Mouse (Mus musculus) left cerebral cortex, postnatal 4 days (tissue): Measurements from ENCODE around the gene Gm11568. TPM values are rescaled to one million over a fixed set of nuclear protein-coding genes. Genes with fewer than 3 reads are reported as not detected.
"Not testable (repeated sequence)": the region's sequence is repeated elsewhere in the genome, so short reads cannot be mapped to it uniquely, and the experiment has no call there.

ENCODE experiments used
- DNase-seq: peaks from one replicate; pipeline ENCODE4 v3.0.0-alpha.2; 2022
- intact Hi-C: fragments of 180-260 bp; cut with DNase I; formaldehyde crosslinking; loops from one replicate; pipeline ENCODE4 v1.15.1; 2025
- total RNA-seq, 2 experiments: library from RNA; stranded (reverse); gene quantifications; 2 replicates each; pipeline ENCODE4 v1.2.3; 2021

Gm11568 gene
- total RNA-seq = not detected

- no peak for DNase-seq
- intact Hi-C loops = no loop called here
Measured at GRCm38 (mm10) chr11:99857617-99858016, at the start of gene Gm11568. Gene Gm11568 (plus strand): TSS chr11:99857917.

- intact Hi-C loops, DNase-seq: not testable (repeated sequence)
Measured at GRCm38 (mm10) chr11:99809792-99810191, 47.9 kb upstream of the Gm11568 start, which contains the start of gene Krtap4-13. Gene Krtap4-13 (minus strand): TSS chr11:99809892.

- DNase-seq, intact Hi-C loops: not testable (repeated sequence)
Measured at GRCm38 (mm10) chr11:99815566-99815965, 42.2 kb upstream of the Gm11568 start, which contains the start of gene Gm11564. Gene Gm11564 (minus strand): TSS chr11:99815666.

- intact Hi-C loops = no loop called here
- no peak for DNase-seq
Measured at GRCm38 (mm10) chr11:99837966-99838365, 19.8 kb upstream of the Gm11568 start, which contains the start of gene 2300003K06Rik. Gene 2300003K06Rik (minus strand): TSS chr11:99838066.

- intact Hi-C loops = no loop called here
- no peak for DNase-seq
Measured at GRCm38 (mm10) chr11:99842185-99842584, 15.5 kb upstream of the Gm11568 start.

- intact Hi-C loops = no loop called here
- no peak for DNase-seq
Measured at GRCm38 (mm10) chr11:99846746-99847145, 11.0 kb upstream of the Gm11568 start.

GRCm38 (mm10) chr11:99851508-99851907 lies 6.2 kb upstream of the Gm11568 start, which contains the start of gene Krtap4-16:
Gene Krtap4-16 (minus strand): TSS chr11:99851608.
- intact Hi-C loops = no loop called here
- DNase-seq = no peak

GRCm38 (mm10) chr11:99854121-99854520 lies 3.6 kb upstream of the Gm11568 start:
- peak; percentile 8 for DNase-seq
- intact Hi-C loops = no loop called here

GRCm38 (mm10) chr11:99858761-99859160 lies 1.0 kb downstream of the Gm11568 start:
- intact Hi-C loops = no loop called here

GRCm38 (mm10) chr11:99864176-99864575 lies 6.5 kb downstream of the Gm11568 start, which contains the start of gene Gm11559:
Gene Gm11559 (plus strand): TSS chr11:99864476.
- DNase-seq, intact Hi-C loops: not testable (repeated sequence)

More at GRCm38 (mm10) chr11:99858761-99859160, 1.0 kb downstream of the Gm11568 start:
- no peak for DNase-seq

- DNase-seq, intact Hi-C loops: not testable (repeated sequence)
Measured at GRCm38 (mm10) chr11:99873089-99873488, 15.4 kb downstream of the Gm11568 start, which contains the start of gene Krtap9-1. Gene Krtap9-1 (plus strand): TSS chr11:99873389.

- DNase-seq, intact Hi-C loops: not testable (repeated sequence)
Measured at GRCm38 (mm10) chr11:99878887-99879286, 21.2 kb downstream of the Gm11568 start, which contains the start of gene Gm11567. Gene Gm11567 (plus strand): TSS chr11:99879187.

GRCm38 (mm10) chr11:99907620-99908019 lies 49.9 kb downstream of the Gm11568 start, which contains the start of gene Krtap31-1:
Gene Krtap31-1 (plus strand): TSS chr11:99907920.
- no peak for DNase-seq
- intact Hi-C loops = no loop called here

Other genes starting within 250 kb of the Gm11568 start
- gene Gm11937, start 247.7 kb upstream of the Gm11568 start, total RNA-seq = not detected
- not detected for gene Krtap2-4, start 243.1 kb upstream of the Gm11568 start, total RNA-seq
- gene Gm11562, start 237.5 kb upstream of the Gm11568 start, total RNA-seq = not detected
- not detected for gene Krtap4-1, start 229.7 kb upstream of the Gm11568 start, total RNA-seq
- not detected for gene Krtap4-2, start 222.8 kb upstream of the Gm11568 start, total RNA-seq
- not detected for gene Krtap4-7, start 213.8 kb upstream of the Gm11568 start, total RNA-seq
- gene Gm11555, start 207.7 kb upstream of the Gm11568 start, total RNA-seq = not detected
- not detected for gene Gm11563, start 199.0 kb upstream of the Gm11568 start, total RNA-seq
- not detected for gene Krtap4-6, start 192.0 kb upstream of the Gm11568 start, total RNA-seq
- not detected for gene Gm14190, start 167.2 kb upstream of the Gm11568 start, total RNA-seq
- not detected for gene Gm14180, start 123.6 kb upstream of the Gm11568 start, total RNA-seq
- not detected for gene Gm11595, start 85.0 kb upstream of the Gm11568 start, total RNA-seq
- gene Krtap4-8, start 77.2 kb upstream of the Gm11568 start, total RNA-seq = not detected
- not detected for gene Krtap4-9, start 72.7 kb upstream of the Gm11568 start, total RNA-seq
- gene Gm11596, start 64.5 kb upstream of the Gm11568 start, total RNA-seq = not detected
- gene Gm11569, start 59.0 kb upstream of the Gm11568 start, total RNA-seq = not detected
- not detected for gene Gm11554, start 53.5 kb upstream of the Gm11568 start, total RNA-seq
- not detected for gene Krtap4-13, start 48.0 kb upstream of the Gm11568 start, total RNA-seq
- gene Gm11564, start 42.3 kb upstream of the Gm11568 start, total RNA-seq = not detected
- gene 2300003K06Rik, start 19.9 kb upstream of the Gm11568 start, total RNA-seq = not detected
- gene Krtap4-16, start 6.3 kb upstream of the Gm11568 start, total RNA-seq = not detected
- not detected for gene Gm11559, start 6.6 kb downstream of the Gm11568 start, total RNA-seq
- not detected for gene Krtap9-1, start 15.5 kb downstream of the Gm11568 start, total RNA-seq
- gene Gm11567, start 21.3 kb downstream of the Gm11568 start, total RNA-seq = not detected
- not detected for gene Krtap31-1, start 50.0 kb downstream of the Gm11568 start, total RNA-seq
- not detected for gene Gm11565, start 56.8 kb downstream of the Gm11568 start, total RNA-seq
- not detected for gene Krtap31-2, start 78.4 kb downstream of the Gm11568 start, total RNA-seq
- not detected for gene Krtap9-5, start 90.6 kb downstream of the Gm11568 start, total RNA-seq
- not detected for gene Krtap29-1, start 121.1 kb downstream of the Gm11568 start, total RNA-seq
- gene Krtap16-1, start 128.7 kb downstream of the Gm11568 start, total RNA-seq = not detected
- gene Krtap17-1, start 136.1 kb downstream of the Gm11568 start, total RNA-seq = not detected
- under 1 TPM in 1 of 2 experiments, not detected in 1; 0.30 TPM for gene Krt33a, start 158.3 kb downstream of the Gm11568 start, total RNA-seq
- gene Krt33b, start 172.0 kb downstream of the Gm11568 start, total RNA-seq = not detected
- not detected for gene Krt34, start 183.6 kb downstream of the Gm11568 start, total RNA-seq
- not detected for gene Krt31, start 192.6 kb downstream of the Gm11568 start, total RNA-seq
- gene Krt32, start 230.3 kb downstream of the Gm11568 start, total RNA-seq = not detected
- not detected for gene Krt35, start 238.3 kb downstream of the Gm11568 start, total RNA-seq
- not detected for gene Krt36, start 247.7 kb downstream of the Gm11568 start, total RNA-seq